Mouse (Mus musculus) ES-E14 (cell line): Measurements from ENCODE around the gene Sf3a2.

Source experiments
- CHD2 ChIP-seq: IDR thresholded peaks from 2 replicates; pipeline ENCODE4 v1.6.1; 2014; ENCODE audit warnings: mild to moderate bottlenecking, low read depth, low read length, inconsistent platforms
- HCFC1 ChIP-seq: IDR thresholded peaks from 2 replicates; pipeline ENCODE4 v1.6.1; 2012; ENCODE audit warnings: low read length, inconsistent platforms, borderline replicate concordance; ENCODE audit not compliant: insufficient read depth
- MAFK ChIP-seq: IDR thresholded peaks from 2 replicates; pipeline ENCODE4 v1.6.1; 2014; ENCODE audit warnings: mild to moderate bottlenecking, low read depth, low read length, inconsistent platforms; ENCODE audit not compliant: insufficient read depth
- ZC3H11A ChIP-seq: IDR thresholded peaks from 2 replicates; pipeline ENCODE4 v1.6.1; 2012; ENCODE audit warnings: low read depth, mild to moderate bottlenecking, inconsistent platforms, low read length, borderline replicate concordance
- ZNF384 ChIP-seq: IDR thresholded peaks from 2 replicates; pipeline ENCODE4 v1.6.1; 2012; ENCODE audit warnings: low read depth, low read length, inconsistent platforms

DNA sequence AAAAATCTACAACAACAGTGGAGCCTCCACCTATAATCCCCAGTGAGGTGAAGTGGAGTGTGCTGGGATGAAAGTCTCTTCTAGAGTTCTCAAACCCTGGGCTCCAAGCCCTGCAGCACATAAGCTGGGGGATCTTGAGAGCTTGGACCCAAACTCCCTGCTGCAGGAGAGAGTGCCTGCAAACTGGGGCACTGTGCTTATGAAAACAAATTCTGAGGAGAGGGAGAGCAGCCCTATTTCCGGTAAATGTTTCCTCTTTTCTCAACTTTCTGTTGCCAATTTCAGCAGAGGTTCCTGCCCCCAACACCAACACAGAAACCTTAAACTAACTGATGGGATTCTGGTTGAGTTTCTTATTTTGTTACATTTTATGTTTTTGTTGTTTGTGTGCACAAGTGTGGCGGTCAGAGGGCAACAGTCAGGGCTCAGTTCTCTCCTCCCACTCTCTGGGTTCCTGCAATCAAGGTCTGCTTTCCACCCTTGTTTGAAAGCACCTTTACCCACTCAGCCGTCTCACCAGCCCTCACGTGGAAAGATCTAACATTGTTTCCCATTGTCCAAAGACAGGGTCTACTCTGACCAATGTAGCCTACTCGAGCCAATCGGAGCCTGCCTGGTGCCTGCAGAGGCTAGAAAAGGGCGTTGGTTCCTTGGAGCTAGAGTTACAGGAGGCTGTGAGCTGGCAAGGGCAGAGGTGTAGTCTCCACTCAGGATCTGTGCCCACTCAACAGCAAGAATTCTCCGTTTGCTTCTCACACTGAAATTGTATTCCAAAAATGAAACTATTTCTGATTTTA, 26.0 kb downstream of the Sf3a2 start:
- TF ChIP-seq ZNF384, result no peak
- no peak for TF ChIP-seq HCFC1
- no peak for TF ChIP-seq MAFK
- no peak for TF ChIP-seq ZC3H11A
- no peak for TF ChIP-seq CHD2
